Mouse (Mus musculus): ENCODE results near the gene Nckap5. TPM values are rescaled to one million over a fixed set of nuclear protein-coding genes. Genes with fewer than 3 reads are reported as not detected.
"Not testable (repeated sequence)": the region's sequence is repeated elsewhere in the genome, so short reads cannot be mapped to it uniquely, and the experiment has no call there.

Gene Nckap5
- polyA plus RNA-seq, 1 experiment = not detected

DNA sequence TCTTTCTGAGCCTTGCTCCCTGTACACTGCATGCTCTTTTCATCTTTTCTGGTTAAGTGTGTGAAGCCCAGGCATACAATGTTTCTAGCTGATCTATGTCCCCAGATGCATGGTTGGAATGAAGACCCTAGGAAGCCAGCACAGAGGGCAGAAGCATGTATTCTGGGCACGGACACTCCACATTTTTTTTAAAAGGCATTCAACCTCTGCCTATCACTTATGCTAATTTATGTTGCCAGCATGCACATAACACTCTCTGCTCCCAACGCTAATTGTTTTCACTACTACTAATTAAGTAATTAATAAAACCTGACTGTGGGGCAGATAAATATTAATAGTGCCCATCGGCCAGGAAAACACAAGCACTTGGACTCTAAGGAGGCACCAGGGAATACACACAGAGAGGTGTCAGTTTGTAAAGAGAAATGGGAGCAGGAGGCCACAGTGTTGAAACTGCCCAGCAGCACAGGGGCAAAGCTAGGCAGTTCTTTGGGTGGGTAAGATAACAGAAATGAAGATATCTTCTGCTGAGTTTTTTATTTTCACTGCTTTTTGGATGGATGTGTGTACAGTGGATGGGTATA is 724.8 kb downstream of the Nckap5 start:
- no peaks in the 10 kb centered on the region for H3K36me3 ChIP-seq (ENCODE audit: control insufficient read depth, insufficient read depth)
- H3K79me2 ChIP-seq (ENCODE audit: control insufficient read depth, insufficient read depth) = no peaks in the 10 kb centered on the region
- no peaks in the 10 kb centered on the region for H3K79me3 ChIP-seq (ENCODE audit: low read depth)
- H3K4me3 ChIP-seq (ENCODE audit: insufficient read depth, poor library complexity, severe bottlenecking) = no peak overlapping the region
- TF ChIP-seq MYOD1 (IDR thresholded peaks at IDR 0.05; ENCODE audit: control insufficient read depth, insufficient read length, low read depth) (no peak), FOSL1 (IDR thresholded peaks at IDR 0.05; ENCODE audit: insufficient read depth, low read length, poor library complexity, severe bottlenecking) (no peak), CTCF (IDR thresholded peaks at IDR 0.05; ENCODE audit: control insufficient read depth, insufficient read depth, insufficient read length) (no peak), USF1 (IDR thresholded peaks at IDR 0.05; ENCODE audit: low read depth) (no peak), MYOG (IDR thresholded peaks at IDR 0.05; ENCODE audit: control insufficient read depth, extremely low read depth, insufficient read length) (no peak), MAX (IDR thresholded peaks at IDR 0.05) (no peak), CEBPB (IDR thresholded peaks at IDR 0.05; ENCODE audit: low read depth) (no peak)
- no peak overlapping the region for H3ac ChIP-seq (ENCODE audit: control insufficient read depth, insufficient read length, low read depth)
- H3K27me3 ChIP-seq (ENCODE audit: control insufficient read depth, insufficient read depth, insufficient read length) = no peaks in the 10 kb centered on the region

- Histone ChIP-seq H3K79me3 (ENCODE audit: low read depth) (no peaks in the 10 kb centered on the region), H3K36me3 (ENCODE audit: control insufficient read depth, insufficient read depth) (no peaks in the 10 kb centered on the region), H3K27me3 (ENCODE audit: control insufficient read depth, insufficient read depth, insufficient read length) (no peaks in the 10 kb centered on the region), H3ac (ENCODE audit: control insufficient read depth, insufficient read length, low read depth) (no peak overlapping the region), H3K4me3 (ENCODE audit: insufficient read depth, poor library complexity, severe bottlenecking) (no peak overlapping the region), H3K79me2 (ENCODE audit: control insufficient read depth, insufficient read depth) (no peaks in the 10 kb centered on the region)
- TF ChIP-seq MYOD1 (IDR thresholded peaks at IDR 0.05; ENCODE audit: control insufficient read depth, insufficient read length, low read depth) (no peak), CEBPB (IDR thresholded peaks at IDR 0.05; ENCODE audit: low read depth) (no peak), MAX (IDR thresholded peaks at IDR 0.05) (no peak), MYOG (IDR thresholded peaks at IDR 0.05; ENCODE audit: control insufficient read depth, extremely low read depth, insufficient read length) (no peak), USF1 (IDR thresholded peaks at IDR 0.05; ENCODE audit: low read depth) (no peak), CTCF (IDR thresholded peaks at IDR 0.05; ENCODE audit: control insufficient read depth, insufficient read depth, insufficient read length) (no peak), FOSL1 (IDR thresholded peaks at IDR 0.05; ENCODE audit: insufficient read depth, low read length, poor library complexity, severe bottlenecking) (no peak)
These were observed 736.3 kb downstream of the Nckap5 start for GRCm38 (mm10) chr1:126094346-126094745.

- not testable (repeated sequence) for H3K79me2 ChIP-seq (ENCODE audit: control insufficient read depth, insufficient read depth); H3ac ChIP-seq (ENCODE audit: control insufficient read depth, insufficient read length, low read depth); H3K36me3 ChIP-seq (ENCODE audit: control insufficient read depth, insufficient read depth); H3K79me3 ChIP-seq (ENCODE audit: low read depth); H3K4me3 ChIP-seq (ENCODE audit: insufficient read depth, poor library complexity, severe bottlenecking); H3K27me3 ChIP-seq (ENCODE audit: control insufficient read depth, insufficient read depth, insufficient read length)
These were observed 738.6 kb downstream of the Nckap5 start for GRCm38 (mm10) chr1:126091979-126092378.

DNA sequence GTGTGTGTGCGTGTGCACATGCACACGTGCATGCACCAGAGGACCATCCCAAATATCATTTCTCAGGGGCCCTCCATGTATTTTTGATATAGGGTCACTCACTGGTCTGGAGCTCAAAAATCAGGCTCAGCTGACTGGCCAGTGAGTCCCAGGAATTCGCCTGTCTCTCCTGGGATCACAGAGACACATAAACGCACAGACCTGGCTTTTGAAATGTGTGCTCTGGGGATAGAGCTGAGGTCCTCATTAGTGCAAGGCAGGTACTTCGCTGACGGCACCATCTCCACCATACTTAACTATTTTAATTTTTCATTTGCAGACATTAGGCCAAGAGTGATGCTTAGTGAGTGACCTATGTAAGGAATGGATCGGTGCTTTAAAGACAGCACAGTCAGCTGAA is 743.4 kb downstream of the Nckap5 start:
- H3ac ChIP-seq (ENCODE audit: control insufficient read depth, insufficient read length, low read depth) = no peak overlapping the region
- H3K4me3 ChIP-seq (ENCODE audit: insufficient read depth, poor library complexity, severe bottlenecking) = no peak overlapping the region
- no peaks in the 10 kb centered on the region for H3K36me3 ChIP-seq (ENCODE audit: control insufficient read depth, insufficient read depth)
- no peaks in the 10 kb centered on the region for H3K79me3 ChIP-seq (ENCODE audit: low read depth)
- H3K27me3 ChIP-seq (ENCODE audit: control insufficient read depth, insufficient read depth, insufficient read length) = no peaks in the 10 kb centered on the region
- no peak for TF ChIP-seq MAX (IDR thresholded peaks at IDR 0.05)
- no peak for TF ChIP-seq MYOG (IDR thresholded peaks at IDR 0.05; ENCODE audit: control insufficient read depth, extremely low read depth, insufficient read length)
- no peak for TF ChIP-seq CTCF (IDR thresholded peaks at IDR 0.05; ENCODE audit: control insufficient read depth, insufficient read depth, insufficient read length)
- TF ChIP-seq FOSL1 (IDR thresholded peaks at IDR 0.05; ENCODE audit: insufficient read depth, low read length, poor library complexity, severe bottlenecking) = no peak
- no peak for TF ChIP-seq CEBPB (IDR thresholded peaks at IDR 0.05; ENCODE audit: low read depth)
- no peak for TF ChIP-seq USF1 (IDR thresholded peaks at IDR 0.05; ENCODE audit: low read depth)
- TF ChIP-seq MYOD1 (IDR thresholded peaks at IDR 0.05; ENCODE audit: control insufficient read depth, insufficient read length, low read depth) = no peak
- no peaks in the 10 kb centered on the region for H3K79me2 ChIP-seq (ENCODE audit: control insufficient read depth, insufficient read depth)

DNA sequence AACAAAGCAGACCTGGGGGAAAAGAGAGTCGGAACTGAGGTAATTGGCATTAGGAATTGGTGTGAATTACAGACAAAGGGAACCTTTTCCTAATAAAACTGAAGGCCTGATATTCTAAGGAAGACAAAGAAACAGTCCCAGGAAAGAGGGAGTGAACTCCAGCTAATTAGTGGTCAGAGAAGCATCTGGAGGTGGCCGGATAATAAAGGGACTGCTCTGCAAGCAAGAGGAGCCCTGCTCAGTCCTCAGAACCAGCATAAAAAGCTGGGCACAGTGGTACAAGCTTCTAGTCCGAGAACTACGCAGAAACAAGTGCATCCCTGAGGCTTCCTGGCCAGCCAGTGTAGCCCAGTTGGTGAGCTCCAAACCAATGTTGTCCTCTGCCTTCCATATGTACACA is 754.3 kb downstream of the Nckap5 start:
- TF ChIP-seq MYOD1 (IDR thresholded peaks at IDR 0.05; ENCODE audit: control insufficient read depth, insufficient read length, low read depth) (no peak), MYOG (IDR thresholded peaks at IDR 0.05; ENCODE audit: control insufficient read depth, extremely low read depth, insufficient read length) (no peak), CTCF (IDR thresholded peaks at IDR 0.05; ENCODE audit: control insufficient read depth, insufficient read depth, insufficient read length) (no peak), CEBPB (IDR thresholded peaks at IDR 0.05; ENCODE audit: low read depth) (no peak), MAX (IDR thresholded peaks at IDR 0.05) (no peak), FOSL1 (IDR thresholded peaks at IDR 0.05; ENCODE audit: insufficient read depth, low read length, poor library complexity, severe bottlenecking) (no peak), USF1 (IDR thresholded peaks at IDR 0.05; ENCODE audit: low read depth) (no peak)

DNA sequence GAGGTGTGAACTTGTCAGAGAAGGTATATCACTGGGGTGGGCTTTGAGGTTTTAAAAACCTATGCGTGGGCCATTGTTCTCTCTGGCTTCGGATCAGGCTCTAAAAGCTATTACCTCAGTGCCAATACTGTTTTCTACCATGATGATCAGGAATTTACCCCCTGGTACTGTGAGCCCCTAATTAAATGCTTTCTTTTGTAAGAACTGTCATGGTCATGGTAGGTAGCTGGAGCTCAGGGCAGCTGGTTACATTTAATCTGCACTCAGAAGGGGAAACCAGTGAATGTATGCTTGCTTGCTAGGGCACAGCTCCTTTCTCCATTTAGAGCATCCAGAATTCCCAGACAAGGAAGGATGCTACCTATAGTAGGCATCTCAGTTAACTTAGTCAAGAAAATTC is 759.7 kb downstream of the Nckap5 start:
- no peak overlapping the region for H3K4me3 ChIP-seq (ENCODE audit: insufficient read depth, poor library complexity, severe bottlenecking)
- H3K36me3 ChIP-seq (ENCODE audit: control insufficient read depth, insufficient read depth) = no peaks in the 10 kb centered on the region
- TF ChIP-seq MYOD1 (IDR thresholded peaks at IDR 0.05; ENCODE audit: control insufficient read depth, insufficient read length, low read depth) (no peak), MYOG (IDR thresholded peaks at IDR 0.05; ENCODE audit: control insufficient read depth, extremely low read depth, insufficient read length) (no peak), USF1 (IDR thresholded peaks at IDR 0.05; ENCODE audit: low read depth) (no peak), MAX (IDR thresholded peaks at IDR 0.05) (no peak), CTCF (IDR thresholded peaks at IDR 0.05; ENCODE audit: control insufficient read depth, insufficient read depth, insufficient read length) (no peak), FOSL1 (IDR thresholded peaks at IDR 0.05; ENCODE audit: insufficient read depth, low read length, poor library complexity, severe bottlenecking) (no peak), CEBPB (IDR thresholded peaks at IDR 0.05; ENCODE audit: low read depth) (no peak)
- no peaks in the 10 kb centered on the region for H3K79me3 ChIP-seq (ENCODE audit: low read depth)
- H3K27me3 ChIP-seq (ENCODE audit: control insufficient read depth, insufficient read depth, insufficient read length) = no peaks in the 10 kb centered on the region
- H3ac ChIP-seq (ENCODE audit: control insufficient read depth, insufficient read length, low read depth) = no peak overlapping the region
- no peaks in the 10 kb centered on the region for H3K79me2 ChIP-seq (ENCODE audit: control insufficient read depth, insufficient read depth)

More for the DNA sequence above, 754.3 kb downstream of the Nckap5 start:
- no peak overlapping the region for H3ac ChIP-seq (ENCODE audit: control insufficient read depth, insufficient read length, low read depth)
- no peaks in the 10 kb centered on the region for H3K79me2 ChIP-seq (ENCODE audit: control insufficient read depth, insufficient read depth)
- no peak overlapping the region for H3K4me3 ChIP-seq (ENCODE audit: insufficient read depth, poor library complexity, severe bottlenecking)
- H3K27me3 ChIP-seq (ENCODE audit: control insufficient read depth, insufficient read depth, insufficient read length) = no peaks in the 10 kb centered on the region
- H3K36me3 ChIP-seq (ENCODE audit: control insufficient read depth, insufficient read depth) = no peaks in the 10 kb centered on the region
- no peaks in the 10 kb centered on the region for H3K79me3 ChIP-seq (ENCODE audit: low read depth)

Measured in C2C12 (cell line).